Mouse (Mus musculus): ENCODE results near the gene Speer3.
"Not testable (repeated sequence)": the region's sequence is repeated elsewhere in the genome, so short reads cannot be mapped to it uniquely, and the experiment has no call there.

The Speer3 gene

DNA sequence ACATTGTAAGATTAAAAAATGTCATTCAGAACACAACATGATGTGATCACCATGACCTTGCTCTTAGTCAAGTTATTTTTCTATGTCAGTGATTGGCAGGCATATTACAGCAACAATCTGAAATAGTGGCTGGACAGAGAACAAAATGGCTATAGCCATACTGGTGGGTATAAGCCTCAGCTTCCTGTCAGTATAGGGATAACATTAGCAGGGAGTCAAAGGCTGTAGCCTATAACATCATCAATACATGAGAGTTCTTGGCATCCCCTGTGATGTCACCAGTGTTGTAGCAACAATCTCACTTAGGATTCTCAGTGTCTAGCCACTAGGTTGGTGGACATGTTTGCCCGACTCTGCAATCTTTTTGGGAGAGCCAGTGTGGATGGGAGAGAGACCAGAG is at the start of gene Speer3:
Speer3 (plus strand) TSS at position 301 of the 400 bp plus-strand sequence.
- DNase-seq: no peak

DNA sequence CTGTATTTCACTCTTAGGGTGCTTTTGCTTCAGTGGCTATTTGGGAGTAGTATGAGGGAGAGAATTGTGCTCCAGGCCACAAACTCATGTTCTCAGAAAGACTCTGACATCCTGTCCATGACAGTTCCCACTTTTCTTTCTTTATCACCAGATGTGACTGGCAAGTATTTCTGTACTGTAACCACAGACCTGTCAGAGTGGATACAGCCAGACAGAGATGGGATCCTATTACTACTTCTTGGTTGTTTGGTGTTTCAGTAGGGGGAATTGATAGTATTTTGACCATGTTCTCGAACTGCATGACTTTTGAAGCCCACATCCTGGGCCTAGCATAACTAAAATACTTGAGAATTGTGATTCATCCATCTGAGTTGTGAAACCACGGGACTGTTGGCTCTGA is 19.1 kb downstream of the Speer3 start:
- DNase-seq: not testable (repeated sequence)

DNA sequence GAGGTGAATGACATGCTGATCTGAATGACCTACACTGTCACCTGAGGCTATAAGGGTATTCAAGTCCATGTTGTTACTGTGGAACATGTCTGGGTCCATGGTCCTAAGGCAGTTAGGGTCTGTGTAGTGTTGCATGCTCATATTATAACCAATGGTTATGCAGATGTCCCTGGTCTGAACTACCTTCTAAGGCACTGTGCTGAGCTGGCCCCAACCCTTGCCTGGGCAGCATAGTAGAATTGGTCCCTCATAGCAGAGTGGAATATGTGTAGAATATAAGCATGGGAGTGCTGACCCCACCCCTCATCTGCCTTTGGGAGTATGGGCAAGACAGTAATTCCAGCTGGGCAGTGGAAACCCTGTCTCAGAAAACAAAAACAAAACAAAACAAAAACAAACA is 33.7 kb downstream of the Speer3 start:
- DNase-seq: no peak

DNA sequence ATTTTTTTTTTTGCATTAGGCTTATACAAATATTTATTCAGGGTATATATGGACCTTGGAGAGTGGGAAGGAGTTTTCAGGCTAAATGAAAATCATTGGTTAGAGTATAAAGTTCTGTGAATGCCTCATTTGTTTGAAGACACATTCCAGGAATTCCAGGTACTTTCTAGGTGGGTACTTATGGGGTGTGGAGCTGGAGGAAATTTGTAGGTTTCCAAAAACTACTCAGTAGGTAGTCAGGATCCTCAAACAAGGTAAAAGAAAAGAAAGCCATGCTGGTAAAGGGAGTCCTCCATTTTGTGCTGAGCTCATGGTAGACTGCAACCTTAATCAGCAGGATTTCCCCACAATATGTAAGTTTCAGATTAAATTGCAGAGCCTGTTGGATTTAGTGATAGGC is 35.3 kb downstream of the Speer3 start:
- no peak for DNase-seq

DNA sequence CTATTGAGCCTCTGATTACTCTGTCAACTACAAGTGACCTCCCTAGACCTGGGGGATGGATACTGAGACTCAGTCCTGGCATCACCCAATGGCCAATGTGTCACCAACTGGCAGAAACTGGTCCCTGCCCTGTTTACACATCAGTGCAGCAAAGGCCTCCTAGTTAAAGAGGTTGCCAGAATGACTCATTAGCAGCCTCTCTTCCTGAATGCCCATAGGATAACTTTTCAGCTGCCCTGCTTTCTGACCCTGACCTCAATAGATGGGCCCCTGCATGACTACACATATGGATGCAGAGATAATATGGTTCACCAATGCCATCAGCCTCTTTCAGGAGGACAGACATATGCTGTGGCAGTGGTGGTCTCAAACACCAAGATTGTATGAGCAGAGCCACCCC is 52.9 kb downstream of the Speer3 start:
- DNase-seq: no peak
